Mouse (Mus musculus) kidney, adult 2 months (tissue): ENCODE measurements around the gene Rtel1.

ENCODE experiments used
- CTCF ChIP-seq: fragments of 200-500 bp; conservative IDR thresholded peaks from 2 replicates; pipeline ENCODE4 v1.5.1; 2011; ENCODE audit warnings: low read depth, mild to moderate bottlenecking, control low read depth, low read length, moderate library complexity, mixed read lengths; ENCODE audit not compliant: insufficient read depth, insufficient read length
- POLR2A ChIP-seq: fragments of 200-500 bp; IDR thresholded peaks from one replicate; pipeline ENCODE4 v1.6.1; 2011; ENCODE audit warnings: low read depth, low read length, control low read depth

DNA sequence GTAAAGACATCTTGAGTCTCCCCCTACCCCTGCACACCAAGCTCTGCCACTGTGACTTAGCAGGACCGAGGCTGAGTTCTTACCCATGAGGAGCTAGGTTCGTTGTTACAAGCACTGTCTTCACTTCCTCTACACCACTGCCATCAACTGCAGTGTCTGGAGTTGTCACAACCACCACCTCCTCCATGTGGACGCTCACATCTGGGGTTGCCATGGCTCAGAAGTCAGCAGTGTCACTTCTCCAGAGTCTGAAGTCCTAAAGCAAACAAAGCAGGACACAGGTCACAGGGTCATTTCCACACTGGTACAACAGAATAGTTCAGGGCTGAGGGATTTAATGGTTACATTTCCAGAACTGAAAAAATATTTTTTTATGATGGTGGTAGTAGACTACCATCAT is 41.7 kb upstream of the Rtel1 start:
- TF ChIP-seq CTCF (no peak), POLR2A (no peak)
